8 mouse cellular contexts compared by ENCODE assay signal in the genomic region with DNA sequence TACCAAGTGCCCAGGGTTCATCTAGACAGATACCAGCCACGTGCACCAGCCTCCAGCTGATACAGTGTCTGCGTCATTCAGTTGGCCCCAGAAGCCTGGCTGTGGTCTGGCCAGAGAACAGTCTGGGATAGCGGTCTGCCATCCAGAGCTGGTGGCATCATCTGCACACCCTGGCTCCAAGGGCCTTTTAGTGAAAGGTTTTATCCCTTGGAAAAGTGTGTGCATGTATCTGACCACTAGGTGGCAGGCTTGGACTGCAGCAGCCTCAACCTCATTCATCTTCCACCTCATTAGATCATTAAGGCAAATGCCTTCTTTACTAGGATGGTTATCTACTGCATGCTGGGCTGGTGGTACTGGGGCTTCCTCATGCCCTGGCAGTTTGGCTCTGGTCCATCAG.
A peak's percentile ranks its signal among the peaks of the same experiment; 100 is the strongest.
DNase-seq lines count a peak whose midpoint lies in the region; ATAC-seq lines count a peak whose summit lies in the region.

No protein-coding gene starts in this region.

- H3K9ac ChIP-seq in forebrain, embryonic 15.5 days (replicated peaks), result no peak overlapping the region
- no peak overlapping the region for H3K9ac ChIP-seq in hindbrain, embryonic 12.5 days

- peak; percentile 70 for ATAC-seq in forebrain, embryonic 15.5 days (replicated peaks)
- ATAC-seq in hindbrain, embryonic 12.5 days (ENCODE audit: low FRiP score), result peak; percentile 56; the same call in 1 of the 2 replicates
- no peak for ATAC-seq in inflammation-experienced regulatory T-cells, adult 6 months

- no peaks in the 10 kb centered on the region for H3K36me3 ChIP-seq in forebrain, embryonic 15.5 days
- no peaks in the 10 kb centered on the region for H3K36me3 ChIP-seq in hindbrain, embryonic 12.5 days

- no peak overlapping the region for H3K27ac ChIP-seq in forebrain, embryonic 15.5 days (replicated peaks)
- no peak overlapping the region for H3K27ac ChIP-seq in hindbrain, embryonic 12.5 days

- no peaks in the 10 kb centered on the region for H3K9me3 ChIP-seq in forebrain, embryonic 15.5 days
- H3K9me3 ChIP-seq in hindbrain, embryonic 12.5 days (replicated peaks), result no peaks in the 10 kb centered on the region

- no peak overlapping the region for H3K4me3 ChIP-seq in forebrain, embryonic 15.5 days
- H3K4me3 ChIP-seq in hindbrain, embryonic 12.5 days, result no peak overlapping the region

- peak; percentile 2 for DNase-seq in T-cell, adult 2 months (ENCODE audit: low spot score)
- peak; percentile 40 for DNase-seq in cerebellum, adult 11 months
- peak; percentile 69 to 78 for DNase-seq in layer of hippocampus, postnatal 36 days
- peak; percentile 58 to 79 for DNase-seq in lung, postnatal 4 days
- DNase-seq in right cerebral cortex, adult 18-20 months, result peak; percentile 77

- no peak overlapping the region for H3K4me2 ChIP-seq in forebrain, embryonic 15.5 days (replicated peaks)
- no peak overlapping the region for H3K4me2 ChIP-seq in hindbrain, embryonic 12.5 days (replicated peaks)

- 31% methylated on average over 3 of the region's 3 CpGs for WGBS in forebrain, embryonic 15.5 days
- WGBS in hindbrain, embryonic 12.5 days, result 28% methylated on average over 3 of the region's 3 CpGs

- no peaks in the 10 kb centered on the region for H3K4me1 ChIP-seq in forebrain, embryonic 15.5 days
- H3K4me1 ChIP-seq in hindbrain, embryonic 12.5 days, result no peaks in the 10 kb centered on the region

- no peaks in the 10 kb centered on the region for H3K27me3 ChIP-seq in forebrain, embryonic 15.5 days
- H3K27me3 ChIP-seq in hindbrain, embryonic 12.5 days, result no peaks in the 10 kb centered on the region

Comparison
In these comparisons a context has a peak if more than half of its experiments do, and no peak if none do; other contexts are left out.
1. DNase-seq: peak in every context shown above with its lines; median percentile 77 in right cerebral cortex, adult 18-20 months; 74 in layer of hippocampus, postnatal 36 days; 68 in lung, postnatal 4 days; 40 in cerebellum, adult 11 months; 2 in T-cell, adult 2 months.